Mouse (Mus musculus): Measurements from ENCODE around the gene Mapt. TPM values are rescaled to one million over a fixed set of nuclear protein-coding genes. Genes with fewer than 3 reads are reported as not detected.

Mapt gene
- polyA plus RNA-seq (2012; rRNA removed), result 0.16 and 0.21 TPM in 2 replicates

GRCm38 (mm10) chr11:104231041-104231911 is at the start of gene Mapt:
Mapt (plus strand) TSS chr11:104231390.

GRCm38 (mm10) chr11:104186135-104186836 is 44.9 kb upstream of the Mapt start, which contains the start of gene Sppl2c:
Sppl2c (plus strand) TSS chr11:104186327.

Other genes with a start within 250 kb of the Mapt start
- gene Crhr1, start 98.5 kb upstream of the Mapt start, polyA plus RNA-seq (2012; rRNA removed), result not detected in 2 replicates
- gene Sppl2c, start 45.1 kb upstream of the Mapt start, polyA plus RNA-seq (2012; rRNA removed), result not detected in 2 replicates
- gene Kansl1, start 237.5 kb downstream of the Mapt start, polyA plus RNA-seq (2012; rRNA removed), result 11.8 and 12.4 TPM in 2 replicates